Mouse (Mus musculus) frontal cortex, adult (tissue): ENCODE measurements around the gene Dlg2.

ENCODE experiments used
- ATAC-seq: cut with Nextera tagmentation; 2 replicates; pipeline ENCODE4 v1.9.2; 2017; ENCODE audit warnings: mild to moderate bottlenecking, moderate library complexity, mixed read lengths; ENCODE audit not compliant: low TSS enrichment

Dlg2 gene

GRCm38 (mm10) chr7:92264325-92264724, 1787.9 kb downstream of the Dlg2 start:
- ATAC-seq, result no peak

- ATAC-seq, result peak; percentile 83
Observed at GRCm38 (mm10) chr7:92264964-92265363, 1788.5 kb downstream of the Dlg2 start.

- ATAC-seq, result no peak
Observed at GRCm38 (mm10) chr7:92275353-92275752, 1798.9 kb downstream of the Dlg2 start.

- peak; percentile 98 for ATAC-seq
Observed at GRCm38 (mm10) chr7:92277629-92278028, 1801.2 kb downstream of the Dlg2 start.

GRCm38 (mm10) chr7:92280925-92281324, 1804.5 kb downstream of the Dlg2 start:
- ATAC-seq, result 0 out of 2 replicates have a peak, but pooled peaks have one; percentile 32

- ATAC-seq, result no peak
Observed at GRCm38 (mm10) chr7:92287058-92287457, 1810.6 kb downstream of the Dlg2 start.

GRCm38 (mm10) chr7:92288814-92289213, 1812.3 kb downstream of the Dlg2 start:
- peak; percentile 88 for ATAC-seq

- no peak for ATAC-seq
Observed at GRCm38 (mm10) chr7:92292918-92293518, 1816.5 kb downstream of the Dlg2 start.

GRCm38 (mm10) chr7:92301046-92301445, 1824.6 kb downstream of the Dlg2 start:
- no peak for ATAC-seq

GRCm38 (mm10) chr7:92307634-92308033, 1831.2 kb downstream of the Dlg2 start:
- ATAC-seq, result no peak

- ATAC-seq, result no peak
Observed at GRCm38 (mm10) chr7:92308168-92308567, 1831.7 kb downstream of the Dlg2 start.

GRCm38 (mm10) chr7:92316389-92316788, 1839.9 kb downstream of the Dlg2 start:
- ATAC-seq, result peak; percentile 41; the same call in 1 of the 2 replicates

GRCm38 (mm10) chr7:92319469-92319868, 1843.0 kb downstream of the Dlg2 start:
- ATAC-seq, result no peak

- ATAC-seq, result no peak
Observed at GRCm38 (mm10) chr7:92320181-92320580, 1843.7 kb downstream of the Dlg2 start.

GRCm38 (mm10) chr7:92321786-92322185, 1845.3 kb downstream of the Dlg2 start:
- ATAC-seq, result no peak

GRCm38 (mm10) chr7:92322342-92323069, 1846.0 kb downstream of the Dlg2 start:
- 0 out of 2 replicates have a peak, but pooled peaks have one; percentile 16 for ATAC-seq

- no peak for ATAC-seq
Observed at GRCm38 (mm10) chr7:92323710-92324109, 1847.2 kb downstream of the Dlg2 start.

GRCm38 (mm10) chr7:92327343-92327896, 1850.9 kb downstream of the Dlg2 start:
- ATAC-seq, result no peak

GRCm38 (mm10) chr7:92333220-92333898, 1856.9 kb downstream of the Dlg2 start:
- ATAC-seq, result peak; percentile 69

- ATAC-seq, result no peak
Observed at GRCm38 (mm10) chr7:92356542-92356941, 1880.1 kb downstream of the Dlg2 start.

- ATAC-seq, result no peak
Observed at GRCm38 (mm10) chr7:92363386-92363785, 1886.9 kb downstream of the Dlg2 start.

GRCm38 (mm10) chr7:92363800-92364199, 1887.3 kb downstream of the Dlg2 start:
- no peak for ATAC-seq
